ENCODE assay signal across 26 mouse cellular contexts in genomic region chr17:55531872-55532271, GRCm38 (mm10).
A peak's percentile ranks its signal among the peaks of the same experiment; 100 is the strongest.
DNase-seq lines count a peak whose midpoint lies in the region; ATAC-seq and TF ChIP-seq lines count a peak whose summit lies in the region.
"Had no signal": no experiment of that assay in that cellular context is flagged by ENCODE, and none has a peak within 500 bp of the region (broad histone marks: within the 10 kb centered on the region; RNA-seq: fewer than 3 reads in every experiment).

No protein-coding gene starts in this region.

- DNase-seq in cerebellum, adult 2 months: peak; percentile 9 to 11
- DNase-seq in cerebellum, postnatal 25 days: peak; percentile 7 to 28
- DNase-seq in cerebellum, adult 8-10 months: no peak
- DNase-seq in cerebellum, postnatal 36 days: peak; percentile 4 to 5
- DNase-seq in adrenal gland, adult 2 months: no peak
- DNase-seq: adrenal gland, adult 8-10 months; adrenal gland, postnatal 25 days; forebrain, postnatal 0 days; gastrocnemius, postnatal 10 days; gastrocnemius, postnatal 36 days; heart, adult 2 months; heart, postnatal 14 days; heart, postnatal 4 days; kidney, adult 18-20 months; kidney, adult 9 months had no signal

- no peak for TF ChIP-seq POLR2A in cerebellum, adult 2 months (IDR thresholded peaks at IDR 0.05; ENCODE audit: borderline replicate concordance, insufficient read depth, low read length)

- no peak overlapping the region for H3K27ac ChIP-seq in cerebellum, adult 2 months (ENCODE audit: insufficient read depth, low read length)
- H3K27ac ChIP-seq: embryonic facial prominence, embryonic 12.5 days; embryonic facial prominence, embryonic 15.5 days; heart, adult 2 months; heart, embryonic 10.5 days; heart, embryonic 13.5 days; hindbrain, embryonic 14.5 days; hindbrain, postnatal 0 days had no signal

- peaks cover 3% of the 10 kb centered on the region; the same call in 1 of the 2 replicates for H3K4me1 ChIP-seq in cerebellum, adult 2 months (ENCODE audit: control insufficient read depth, insufficient read depth, low read length)
- H3K4me1 ChIP-seq: embryonic facial prominence, embryonic 12.5 days; embryonic facial prominence, embryonic 15.5 days; heart, embryonic 10.5 days; heart, embryonic 13.5 days had no signal

- no peak for TF ChIP-seq CTCF in cerebellum, adult 2 months (IDR thresholded peaks at IDR 0.05; ENCODE audit: borderline replicate concordance, insufficient read depth, low read depth, low read length)

- no peak overlapping the region for H3K4me3 ChIP-seq in cerebellum, adult 2 months (replicated peaks; ENCODE audit: insufficient read depth, low read depth, low read length)
- H3K4me3 ChIP-seq: embryonic facial prominence, embryonic 12.5 days; embryonic facial prominence, embryonic 15.5 days; heart, adult 2 months; heart, embryonic 10.5 days; heart, embryonic 13.5 days had no signal

- no peak for ATAC-seq in cerebellum, adult (ENCODE audit: insufficient number of reproducible peaks, low FRiP score, low TSS enrichment)
- ATAC-seq: CD4-positive, CD25-positive, alpha-beta regulatory T cell, adult 4 months; forebrain, embryonic 14.5 days; forebrain, postnatal 0 days; hindbrain, postnatal 0 days; inflammation-experienced regulatory T-cells, adult 6 months; intestine, embryonic 16.5 days had no signal

- 40% methylated on average over 7 of the region's 7 CpGs for WGBS in cerebellum, adult 2 months

- no peaks in the 10 kb centered on the region for H3K27me3 ChIP-seq in cerebellum, adult 2 months (ENCODE audit: control insufficient read depth, insufficient read depth, low read length)
- H3K27me3 ChIP-seq: embryonic facial prominence, embryonic 12.5 days; embryonic facial prominence, embryonic 15.5 days; heart, embryonic 13.5 days had no signal

Comparison
In these comparisons a context has a peak if more than half of its experiments do, and no peak if none do; other contexts are left out.
1. DNase-seq: peak in cerebellum, adult 2 months (2 of 2), cerebellum, postnatal 25 days (2 of 2) and cerebellum, postnatal 36 days (2 of 2); none in cerebellum, adult 8-10 months (single experiment) and adrenal gland, adult 2 months (single experiment).